Mouse (Mus musculus) thymus, adult 2 months (tissue): ENCODE results near the gene Ngfr.

Source experiments
- CTCF ChIP-seq: fragments of 200-500 bp; IDR thresholded peaks from 2 replicates; pipeline ENCODE4 v1.5.1; 2012; ENCODE audit warnings: mild to moderate bottlenecking, control low read depth, low read length, moderate library complexity, borderline replicate concordance; ENCODE audit not compliant: control insufficient read depth, poor library complexity, insufficient read depth; ENCODE audit errors: extremely low read depth
- POLR2A ChIP-seq: fragments of 200-500 bp; IDR thresholded peaks from 2 replicates; pipeline ENCODE4 v1.6.1; 2012; ENCODE audit warnings: mild to moderate bottlenecking, low read length, control low read depth, moderate library complexity; ENCODE audit not compliant: control insufficient read depth, poor library complexity, insufficient read depth; ENCODE audit errors: extremely low read depth

GRCm38 (mm10) chr11:95527307-95527706 is 60.2 kb downstream of the Ngfr start:
- TF ChIP-seq CTCF (no peak), POLR2A (no peak)
